Mouse (Mus musculus) heart, embryonic 16.5 days (tissue): Measurements from ENCODE around the gene Atp6v1c2. TPM values are rescaled to one million over a fixed set of nuclear protein-coding genes. Genes with fewer than 3 reads are reported as not detected.

Source experiments
- ATAC-seq: fragments of 200-750 bp; cut with Nextera tagmentation; replicated peaks from 2 replicates; pipeline ENCODE4 v1.8.0; 2017; ENCODE audit warnings: moderate number of reproducible peaks; ENCODE audit not compliant: insufficient read depth, low FRiP score; ENCODE audit errors: extremely low read depth
- H3K27ac ChIP-seq: fragments of 300-500 bp; sonication (generic); 2 replicates; pipeline ENCODE4 v1.5.1; 2014; ENCODE audit warnings: mild to moderate bottlenecking, low read length, control low read depth, moderate library complexity
- H3K27me3 ChIP-seq: fragments of 300-500 bp; sonication (generic); 2 replicates; pipeline ENCODE4 v1.6.1; 2014; ENCODE audit warnings: low read length, mixed read lengths; ENCODE audit not compliant: control insufficient read depth, insufficient read depth
- H3K36me3 ChIP-seq: fragments of 300-500 bp; sonication (generic); 2 replicates; pipeline ENCODE4 v1.6.1; 2014; ENCODE audit not compliant: control insufficient read depth, insufficient read depth
- H3K4me1 ChIP-seq: fragments of 300-500 bp; sonication (generic); 2 replicates; pipeline ENCODE4 v1.6.1; 2014; ENCODE audit warnings: low read length, mixed read lengths; ENCODE audit not compliant: control insufficient read depth, insufficient read depth
- H3K4me2 ChIP-seq: fragments of 300-500 bp; sonication (generic); 2 replicates; pipeline ENCODE4 v1.6.1; 2014; ENCODE audit warnings: low read depth, mild to moderate bottlenecking, control low read depth, low read length
- H3K4me3 ChIP-seq: fragments of 300-500 bp; sonication (generic); 2 replicates; pipeline ENCODE4 v1.5.1; 2014; ENCODE audit warnings: mild to moderate bottlenecking, control low read depth, low read length
- H3K9ac ChIP-seq: fragments of 300-500 bp; sonication (generic); 2 replicates; pipeline ENCODE4 v1.6.1; 2014; ENCODE audit warnings: low read length, control low read depth
- H3K9me3 ChIP-seq: fragments of 300-500 bp; sonication (generic); replicated peaks from 2 replicates; pipeline ENCODE4 v1.6.1; 2016; ENCODE audit warnings: low read length; ENCODE audit not compliant: control insufficient read depth
- WGBS: fragments of 180-500 bp; shearing (Covaris S2); extraction: QIAGEN DNeasy Blood & Tissue Kit; methylation state at CpG from one replicate; pipeline ENCODE4 v1.1.7; 2014; 5-methylcytosine and 5-hydroxymethylcytosine counted together
- polyA plus RNA-seq: library from polyadenylated mRNA; unstranded; fragments of >200 nt; fragmentation: Nextera tagmentation; extraction: Ambion mirVana; gene quantifications from 2 replicates; pipeline ENCODE4 v1.2.1, GENCODE M21; 2015

Atp6v1c2 gene
- polyA plus RNA-seq, 1 experiment from 2014 or later: 0.46 TPM

GRCm38 (mm10) chr12:17253069-17253468 is 76.1 kb downstream of the Atp6v1c2 start:
- H3K27ac ChIP-seq: no peak overlapping the region
- H3K4me2 ChIP-seq: peak overlapping the region; percentile 53
- H3K27me3 ChIP-seq: peaks cover 3% of the 10 kb centered on the region; the same call in 1 of the 2 replicates
- peaks cover 7% of the 10 kb centered on the region for H3K4me1 ChIP-seq
- no peak overlapping the region for H3K4me3 ChIP-seq
- no peak overlapping the region for H3K9ac ChIP-seq
- 7% methylated on average over 9 of the region's 9 CpGs for WGBS
- H3K36me3 ChIP-seq: no peaks in the 10 kb centered on the region
- no peak for ATAC-seq
- no peaks in the 10 kb centered on the region for H3K9me3 ChIP-seq

DNA sequence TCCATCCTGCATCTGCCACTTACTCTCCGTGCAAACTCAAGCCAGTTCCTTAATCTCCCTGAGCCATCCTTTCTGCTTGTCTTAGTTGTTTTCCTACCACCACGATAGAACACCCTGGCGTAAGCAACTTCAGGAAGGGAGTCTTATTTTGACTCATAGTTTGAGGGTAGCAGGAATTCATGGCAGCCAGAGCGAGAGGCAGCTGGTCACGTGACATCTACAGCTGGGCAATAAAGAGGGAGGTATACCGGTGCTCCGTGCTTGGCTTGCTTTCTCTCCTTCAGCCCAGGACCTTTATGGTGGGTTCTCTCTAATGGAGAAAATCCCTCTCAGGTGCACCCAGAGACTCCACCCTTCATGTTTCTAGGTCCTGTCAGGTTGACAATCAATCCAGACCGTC is 78.2 kb downstream of the Atp6v1c2 start:
- Histone ChIP-seq H3K36me3 (no peaks in the 10 kb centered on the region), H3K9ac (no peak overlapping the region), H3K4me1 (peaks cover 7% of the 10 kb centered on the region), H3K4me2 (no peak overlapping the region), H3K9me3 (no peaks in the 10 kb centered on the region), H3K4me3 (no peak overlapping the region), H3K27me3 (peaks cover 3% of the 10 kb centered on the region; the same call in 1 of the 2 replicates), H3K27ac (no peak overlapping the region)
- no peak for ATAC-seq
- WGBS: 63% methylated on average over 8 of the region's 8 CpGs

DNA sequence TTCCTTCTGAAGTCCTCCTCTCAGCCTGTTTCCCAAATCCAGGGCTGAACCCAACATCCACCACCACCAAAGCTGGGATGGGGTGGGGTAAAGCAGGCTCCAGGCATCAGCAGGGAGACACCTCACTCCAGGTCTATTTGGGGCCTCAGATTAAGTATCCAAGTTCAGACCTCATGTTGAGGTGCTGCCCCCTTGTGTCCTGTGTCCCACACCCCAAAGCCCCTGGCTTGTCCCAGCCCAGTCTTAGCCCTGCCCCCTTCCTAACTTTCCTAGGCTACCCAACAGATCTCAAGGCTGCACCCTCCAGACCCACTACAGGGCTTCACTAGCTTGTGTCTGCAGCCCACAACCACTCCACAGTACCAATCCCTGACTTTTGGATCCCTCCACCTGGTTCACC is 87.1 kb downstream of the Atp6v1c2 start:
- no peaks in the 10 kb centered on the region for H3K36me3 ChIP-seq
- ATAC-seq: no peak
- H3K4me2 ChIP-seq: no peak overlapping the region
- no peak overlapping the region for H3K4me3 ChIP-seq
- no peaks in the 10 kb centered on the region for H3K4me1 ChIP-seq
- H3K27ac ChIP-seq: no peak overlapping the region
- H3K9me3 ChIP-seq: no peaks in the 10 kb centered on the region
- H3K27me3 ChIP-seq: no peaks in the 10 kb centered on the region
- H3K9ac ChIP-seq: no peak overlapping the region

DNA sequence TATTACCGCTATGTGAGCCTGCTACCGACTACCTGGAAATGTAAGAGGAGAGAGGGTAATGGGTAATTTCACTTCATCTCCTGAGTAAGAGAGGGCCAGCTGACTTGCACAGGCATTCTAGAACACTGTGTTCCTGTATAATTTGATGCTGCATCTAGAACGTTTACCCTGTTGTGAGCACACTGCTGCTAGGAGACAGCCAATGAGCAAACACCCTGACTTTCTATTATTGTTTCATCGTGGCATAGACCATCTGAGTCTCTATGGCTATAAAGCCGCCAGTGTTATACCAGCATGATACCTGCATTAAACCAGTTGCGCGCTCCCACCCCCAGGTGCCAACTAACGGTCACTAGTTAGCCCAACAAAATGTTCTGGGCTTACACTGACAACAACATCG is 87.5 kb downstream of the Atp6v1c2 start:
- Histone ChIP-seq H3K4me3 (no peak overlapping the region), H3K9ac (no peak overlapping the region)

DNA sequence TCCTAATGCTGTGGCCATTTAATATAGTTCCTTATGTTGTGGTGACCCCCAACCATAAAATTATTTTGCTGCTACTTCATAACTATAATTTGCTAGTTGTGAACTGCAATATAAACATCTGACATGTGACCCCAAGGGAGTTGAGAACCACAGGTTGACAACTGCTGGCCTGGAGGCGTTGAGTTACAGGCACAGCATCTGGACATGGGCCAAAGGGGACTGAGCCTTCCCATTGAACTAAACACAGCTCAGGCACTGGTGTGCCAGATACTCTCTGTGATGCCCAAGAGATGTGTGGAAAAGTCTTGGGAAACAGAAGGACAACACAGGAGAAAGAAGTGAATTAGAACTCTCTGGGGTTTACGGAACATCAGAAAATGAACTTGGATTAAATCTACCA is 88.1 kb downstream of the Atp6v1c2 start:
- Histone ChIP-seq H3K4me2 (no peak overlapping the region), H3K9me3 (no peaks in the 10 kb centered on the region), H3K27me3 (no peaks in the 10 kb centered on the region), H3K9ac (no peak overlapping the region), H3K36me3 (no peaks in the 10 kb centered on the region), H3K27ac (no peak overlapping the region), H3K4me1 (no peaks in the 10 kb centered on the region), H3K4me3 (no peak overlapping the region)
- ATAC-seq: no peak
- 67% methylated on average over 2 of the region's 2 CpGs for WGBS

More for the DNA sequence above, 87.5 kb downstream of the Atp6v1c2 start:
- no peaks in the 10 kb centered on the region for H3K4me1 ChIP-seq
- no peaks in the 10 kb centered on the region for H3K27me3 ChIP-seq
- no peaks in the 10 kb centered on the region for H3K36me3 ChIP-seq
- H3K4me2 ChIP-seq: no peak overlapping the region
- no peak overlapping the region for H3K27ac ChIP-seq
- WGBS: 92% methylated on average over 9 of the region's 9 CpGs
- no peak for ATAC-seq
- H3K9me3 ChIP-seq: no peaks in the 10 kb centered on the region

DNA sequence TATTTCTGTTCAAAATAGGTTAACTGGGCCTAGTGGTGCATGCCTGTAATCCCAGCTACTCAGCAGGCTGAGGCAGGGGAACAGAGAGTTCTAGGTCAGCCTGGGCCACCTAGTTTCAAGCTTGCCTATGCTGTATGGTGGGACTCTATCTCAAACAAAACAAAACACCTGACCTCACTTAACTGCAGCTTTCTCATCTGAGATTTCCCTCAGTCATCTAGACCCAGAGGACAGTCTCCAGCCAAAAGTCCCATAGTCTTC is 89.8 kb downstream of the Atp6v1c2 start:
- no peak overlapping the region for H3K4me2 ChIP-seq
- H3K27ac ChIP-seq: no peak overlapping the region
- ATAC-seq: no peak
- no peaks in the 10 kb centered on the region for H3K36me3 ChIP-seq
- H3K9me3 ChIP-seq: no peaks in the 10 kb centered on the region
- no peak overlapping the region for H3K4me3 ChIP-seq
- H3K4me1 ChIP-seq: no peaks in the 10 kb centered on the region
- no peak overlapping the region for H3K9ac ChIP-seq
- no peaks in the 10 kb centered on the region for H3K27me3 ChIP-seq

GRCm38 (mm10) chr12:17238588-17239427 is 90.4 kb downstream of the Atp6v1c2 start:
- H3K4me3 ChIP-seq: no peak overlapping the region
- no peaks in the 10 kb centered on the region for H3K4me1 ChIP-seq
- no peak overlapping the region for H3K27ac ChIP-seq
- H3K27me3 ChIP-seq: no peaks in the 10 kb centered on the region
- no peaks in the 10 kb centered on the region for H3K36me3 ChIP-seq
- WGBS: 48% methylated on average over 12 of the region's 12 CpGs
- H3K9ac ChIP-seq: no peak overlapping the region
- H3K4me2 ChIP-seq: no peak overlapping the region
- no peaks in the 10 kb centered on the region for H3K9me3 ChIP-seq
- no peak for ATAC-seq

GRCm38 (mm10) chr12:17235535-17236313 is 93.4 kb downstream of the Atp6v1c2 start:
- H3K27ac ChIP-seq: no peak overlapping the region
- no peak overlapping the region for H3K4me3 ChIP-seq
- H3K36me3 ChIP-seq: no peaks in the 10 kb centered on the region
- H3K9me3 ChIP-seq: no peaks in the 10 kb centered on the region
- H3K27me3 ChIP-seq: no peaks in the 10 kb centered on the region
- WGBS: 43% methylated on average over 11 of the region's 11 CpGs
- H3K4me1 ChIP-seq: no peaks in the 10 kb centered on the region
- ATAC-seq: no peak
- H3K9ac ChIP-seq: no peak overlapping the region
- no peak overlapping the region for H3K4me2 ChIP-seq
